Mouse (Mus musculus): ENCODE data around the gene Gm5592. TPM values are rescaled to one million over a fixed set of nuclear protein-coding genes. Genes with fewer than 3 reads are reported as not detected.
"Not testable (repeated sequence)": the region's sequence is repeated elsewhere in the genome, so short reads cannot be mapped to it uniquely, and the experiment has no call there.

Gm5592 gene
- polyA plus RNA-seq (2011; ENCODE audit: insufficient read length, low read depth, missing spikeins), result not detected in 2 replicates

DNA sequence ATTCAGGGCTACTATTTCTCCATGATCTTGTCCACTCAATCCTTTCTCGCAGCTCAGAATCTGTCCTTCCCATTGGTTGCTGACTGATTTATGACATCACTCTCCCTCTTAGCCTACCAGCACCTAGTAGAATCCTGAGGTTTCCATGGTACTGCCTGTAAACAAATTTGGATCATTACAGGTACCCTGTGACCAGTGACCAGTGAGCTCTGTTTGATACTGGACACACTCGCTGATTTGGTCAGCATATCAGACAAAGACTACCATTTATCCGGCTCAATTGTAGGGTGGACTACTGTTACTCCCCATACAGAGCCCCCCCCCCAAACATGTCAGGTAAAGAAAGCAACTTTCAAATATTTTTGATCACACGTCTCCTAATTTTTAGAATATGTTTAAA is at the start of gene Gm5592:
TSS of gene Gm5592 (plus strand) at position 301 of the 400 bp plus-strand sequence.
- H3K4me3 ChIP-seq (ENCODE audit: insufficient read depth, low read length); H3K4me1 ChIP-seq (ENCODE audit: control insufficient read depth, insufficient read depth, low read length): not testable (repeated sequence)

GRCm38 (mm10) chr7:41155806-41156205 is 2.2 kb downstream of the Gm5592 start:
- H3K4me1 ChIP-seq (ENCODE audit: control insufficient read depth, insufficient read depth, low read length); H3K27ac ChIP-seq (ENCODE audit: insufficient read depth, low read length); H3K4me3 ChIP-seq (ENCODE audit: insufficient read depth, low read length): not testable (repeated sequence)

More for the DNA sequence above, at the start of gene Gm5592:
- H3K27ac ChIP-seq (ENCODE audit: insufficient read depth, low read length), result not testable (repeated sequence)

- H3K4me3 ChIP-seq (ENCODE audit: insufficient read depth, low read length); H3K4me1 ChIP-seq (ENCODE audit: control insufficient read depth, insufficient read depth, low read length); H3K27ac ChIP-seq (ENCODE audit: insufficient read depth, low read length): not testable (repeated sequence)
Observed at GRCm38 (mm10) chr7:41157879-41158278, 4.2 kb downstream of the Gm5592 start.

DNA sequence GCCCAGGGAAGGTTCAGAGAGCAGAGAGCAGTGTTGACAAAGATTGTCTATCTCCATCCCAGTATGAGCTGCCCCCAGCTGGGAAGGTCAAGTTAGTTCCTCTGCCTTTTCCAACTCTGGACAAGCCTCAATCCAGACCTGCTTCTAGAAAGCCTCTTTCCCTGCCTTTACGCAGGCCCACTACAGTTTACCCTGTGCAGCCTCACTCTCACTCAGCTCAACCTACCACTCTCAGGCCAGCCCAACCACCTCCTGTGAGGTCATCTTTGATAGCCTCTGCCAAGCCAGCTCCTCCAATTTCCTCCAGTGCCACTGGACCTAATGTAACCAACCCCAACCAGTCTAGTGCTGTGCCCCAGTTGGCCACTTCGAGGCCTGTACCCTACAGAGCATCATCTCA is 4.9 kb downstream of the Gm5592 start:
- H3K4me3 ChIP-seq (ENCODE audit: insufficient read depth, low read length); H3K27ac ChIP-seq (ENCODE audit: insufficient read depth, low read length); H3K4me1 ChIP-seq (ENCODE audit: control insufficient read depth, insufficient read depth, low read length): not testable (repeated sequence)

- no peaks in the 10 kb centered on the region for H3K4me1 ChIP-seq (ENCODE audit: control insufficient read depth, insufficient read depth, low read length)
- H3K27ac ChIP-seq (ENCODE audit: insufficient read depth, low read length), result no peak overlapping the region
- no peak for TF ChIP-seq CTCF (IDR thresholded peaks at IDR 0.05; ENCODE audit: borderline replicate concordance, insufficient read depth, low read length)
- TF ChIP-seq POLR2A (IDR thresholded peaks at IDR 0.05; ENCODE audit: low read depth, low read length), result no peak
- no peak overlapping the region for H3K4me3 ChIP-seq (ENCODE audit: insufficient read depth, low read length)
Observed at GRCm38 (mm10) chr7:41193671-41194070, 40.0 kb downstream of the Gm5592 start.

Other genes with a start within 250 kb of the Gm5592 start
- not detected in 2 replicates for gene 4930433I11Rik, start 166.3 kb upstream of the Gm5592 start, polyA plus RNA-seq (2011; ENCODE audit: insufficient read length, low read depth, missing spikeins)
- gene Gm4884, start 121.1 kb upstream of the Gm5592 start, polyA plus RNA-seq (2011; ENCODE audit: insufficient read length, low read depth, missing spikeins), result not detected in 2 replicates
- gene AI987944, start 239.5 kb downstream of the Gm5592 start, polyA plus RNA-seq (2011; ENCODE audit: insufficient read length, low read depth, missing spikeins), result 18.8 and 21.3 TPM in 2 replicates